Mouse (Mus musculus) heart, postnatal 0 days (tissue): Measurements from ENCODE around the gene Olig2.

ENCODE experiments used
- CTCF ChIP-seq: IDR thresholded peaks from 2 replicates; pipeline ENCODE4 v1.5.1; 2016; ENCODE audit warnings: antibody characterized with exemption, control low read depth, low read depth
- EP300 ChIP-seq: IDR thresholded peaks from 2 replicates; pipeline ENCODE4 v1.6.1; 2016; ENCODE audit warnings: antibody characterized with exemption, low read depth

GRCm38 (mm10) chr16:91187046-91187445, 38.2 kb upstream of the Olig2 start:
- no peak for TF ChIP-seq EP300
- no peak for TF ChIP-seq CTCF
